Mouse (Mus musculus) fat pad, adult 2 months (tissue): Measurements from ENCODE around the gene Sppl3.
"Not testable (repeated sequence)": the region's sequence is repeated elsewhere in the genome, so short reads cannot be mapped to it uniquely, and the experiment has no call there.

Source experiments
- DNase-seq: peaks from one replicate; pipeline ENCODE4 v3.0.0-alpha.2; 2011; ENCODE audit warnings: low read depth, low spot score; ENCODE audit errors: extremely low read depth

The Sppl3 gene

DNA sequence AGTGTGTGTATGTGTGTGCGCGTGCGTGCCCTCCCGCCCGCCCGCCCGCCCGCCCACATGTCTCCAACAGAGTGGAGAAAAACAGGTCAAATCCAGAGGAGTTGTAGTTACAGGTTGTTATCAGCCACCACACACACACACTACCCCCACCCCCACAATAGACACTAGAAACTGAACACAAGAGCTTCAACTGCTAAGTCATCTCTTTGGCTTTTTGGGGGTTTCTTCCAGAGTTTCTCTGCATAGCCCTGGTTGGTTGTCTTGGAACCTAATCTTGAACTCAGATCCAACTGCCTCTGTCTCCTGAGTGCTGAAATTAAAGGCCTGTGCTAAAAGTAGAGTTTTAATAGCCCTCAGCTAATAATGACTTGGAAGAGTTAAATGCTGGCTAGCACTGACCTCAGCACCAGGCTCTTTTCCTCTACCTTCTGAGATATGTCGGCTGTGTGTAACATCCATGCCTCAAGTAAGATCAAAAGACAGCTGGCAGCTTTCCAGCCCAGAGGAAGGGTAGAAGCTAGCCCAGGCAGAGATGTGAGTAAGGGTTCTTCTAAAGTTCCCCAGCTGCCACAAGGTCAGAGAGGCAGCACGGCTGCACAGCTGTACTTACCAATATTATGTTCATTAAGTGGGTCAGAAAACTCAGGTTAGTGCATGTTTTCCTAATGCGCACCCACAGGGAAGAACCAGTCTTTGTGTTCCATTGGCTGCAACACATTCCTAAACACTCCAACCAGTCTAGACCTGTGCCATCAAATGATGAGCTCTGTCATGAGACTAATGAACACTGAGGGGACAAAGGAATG lies 60.4 kb downstream of the Sppl3 start:
- peak; percentile 64 for DNase-seq

DNA sequence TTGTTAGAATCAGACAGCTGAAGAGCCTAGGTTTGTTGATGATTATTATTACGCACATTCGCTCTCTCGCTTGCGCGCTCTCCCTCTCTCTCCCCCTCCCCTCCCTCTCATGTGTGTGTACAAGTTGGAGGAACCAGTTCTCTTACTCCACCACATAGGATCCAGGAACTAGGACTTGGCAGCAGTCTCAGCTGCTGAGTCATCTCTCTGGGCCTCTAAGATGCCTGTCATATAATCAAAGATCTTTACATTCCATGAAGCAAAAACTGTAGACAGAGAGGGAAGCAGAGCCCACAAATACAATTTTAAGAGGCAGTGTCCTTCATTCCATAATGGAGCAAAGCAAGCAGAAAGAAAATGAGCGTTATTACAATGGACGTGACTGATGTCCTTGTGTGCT lies 61.2 kb downstream of the Sppl3 start:
- peak; percentile 91 for DNase-seq

DNA sequence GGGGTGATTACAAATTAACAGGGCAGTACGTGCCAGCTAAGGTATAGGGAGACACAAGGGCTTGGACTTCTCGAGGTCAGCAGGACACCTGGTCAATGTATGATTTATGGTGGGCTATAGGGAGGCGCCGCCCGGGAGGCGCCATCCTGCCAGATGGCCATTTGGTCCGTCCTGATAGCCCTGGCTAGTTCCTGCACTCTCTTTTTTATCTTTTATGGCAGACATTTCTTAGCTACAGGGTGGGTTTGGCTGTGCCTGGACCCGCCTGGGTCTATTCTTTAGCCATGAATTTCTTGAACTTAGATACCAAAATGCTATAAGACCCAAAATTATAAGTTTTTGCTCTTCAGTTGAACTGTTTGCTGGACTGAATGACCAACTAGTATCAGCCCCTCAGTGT lies 62.4 kb downstream of the Sppl3 start:
- not testable (repeated sequence) for DNase-seq

DNA sequence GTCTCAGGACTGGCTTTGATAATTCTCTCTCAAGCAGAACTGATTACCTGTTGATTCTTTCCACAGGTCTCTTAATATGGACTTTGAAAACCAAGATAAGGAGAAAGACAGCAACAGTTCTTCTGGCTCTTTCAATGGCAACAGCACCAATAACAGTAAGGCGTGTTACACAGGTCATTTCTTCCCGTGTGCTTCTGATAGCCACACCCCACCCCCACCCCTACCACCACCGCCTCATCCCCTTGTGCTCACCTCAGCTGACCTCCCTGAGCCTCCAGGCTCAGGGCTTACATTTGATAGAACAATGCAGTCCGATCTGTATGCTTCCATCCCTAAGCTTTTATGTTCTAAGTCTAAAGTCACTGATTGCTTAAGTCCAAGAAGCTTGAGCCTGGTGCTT lies 63.8 kb downstream of the Sppl3 start:
- no peak for DNase-seq

DNA sequence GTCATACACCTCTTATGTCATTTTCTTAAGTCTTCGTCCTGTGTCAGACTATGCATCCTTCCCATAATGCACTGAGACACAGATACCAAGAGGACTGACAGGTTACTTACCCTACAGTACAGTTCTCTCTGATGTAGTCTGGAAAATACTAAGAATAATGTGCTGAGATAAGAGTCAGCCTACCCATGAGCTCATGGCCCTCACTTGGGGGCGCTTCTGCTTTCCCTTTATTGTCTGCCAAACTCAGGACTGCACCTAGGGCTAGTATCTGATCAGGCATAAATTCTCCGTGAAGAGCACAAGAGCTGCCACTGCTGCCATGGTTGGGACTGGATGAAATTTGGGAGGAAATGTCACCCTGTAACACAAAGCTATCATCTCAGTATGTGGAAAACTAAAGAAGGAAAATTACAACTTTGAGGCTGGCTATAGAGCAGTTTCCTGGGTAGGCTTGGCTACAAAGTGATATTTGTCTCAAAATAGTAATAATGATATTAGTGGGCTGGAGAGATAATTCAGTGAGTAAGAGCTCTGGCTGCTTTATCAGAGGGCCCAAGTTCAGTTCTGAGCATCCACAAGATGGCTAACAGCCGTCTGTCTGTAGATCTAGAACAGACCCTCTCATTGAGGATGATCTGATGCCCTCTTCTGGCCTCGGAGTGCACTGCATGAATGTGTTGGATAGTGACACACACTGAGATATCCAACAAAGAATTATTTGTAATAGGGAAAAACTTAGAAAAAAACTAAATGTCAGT lies 65.4 kb downstream of the Sppl3 start:
- DNase-seq, result no peak

DNA sequence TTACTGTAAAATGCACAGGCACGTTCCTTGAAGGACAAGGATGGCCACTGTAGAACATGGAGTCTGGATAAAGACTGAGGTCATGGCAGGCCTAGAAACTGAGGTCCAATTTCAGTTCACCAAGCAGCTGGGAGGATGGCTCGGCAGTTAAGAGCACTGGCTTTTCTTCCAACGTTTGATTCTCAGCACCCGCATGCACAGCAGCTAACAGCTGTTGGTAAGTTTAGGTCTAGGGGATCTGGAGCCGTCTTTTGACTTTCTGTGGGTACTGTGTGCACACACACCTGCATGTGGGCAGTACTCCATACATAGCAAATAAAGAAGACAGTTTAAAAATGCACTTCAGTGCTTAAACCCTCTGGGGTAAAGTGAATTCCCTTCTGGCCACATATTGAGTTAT lies 70.7 kb downstream of the Sppl3 start:
- DNase-seq, result no peak

DNA sequence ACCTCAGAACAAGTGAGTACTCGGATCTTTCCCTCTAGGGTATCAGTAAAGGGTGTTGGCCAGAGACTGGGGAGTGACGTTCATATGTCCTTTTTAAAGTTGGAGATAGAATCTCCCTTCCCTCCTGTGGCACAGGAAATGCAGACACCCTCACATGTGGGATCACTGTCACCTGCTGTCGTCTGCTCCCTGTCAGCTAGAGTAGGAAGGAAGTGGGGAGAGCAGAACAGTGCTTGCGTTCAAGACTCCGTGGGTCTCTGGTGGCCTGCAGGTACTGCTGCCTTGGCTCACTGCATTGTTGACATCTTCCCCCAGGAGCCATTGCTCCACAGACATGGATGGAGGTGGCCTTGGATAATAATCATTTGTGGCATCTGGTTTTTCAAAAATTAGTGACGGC lies 72.6 kb downstream of the Sppl3 start:
- no peak for DNase-seq

DNA sequence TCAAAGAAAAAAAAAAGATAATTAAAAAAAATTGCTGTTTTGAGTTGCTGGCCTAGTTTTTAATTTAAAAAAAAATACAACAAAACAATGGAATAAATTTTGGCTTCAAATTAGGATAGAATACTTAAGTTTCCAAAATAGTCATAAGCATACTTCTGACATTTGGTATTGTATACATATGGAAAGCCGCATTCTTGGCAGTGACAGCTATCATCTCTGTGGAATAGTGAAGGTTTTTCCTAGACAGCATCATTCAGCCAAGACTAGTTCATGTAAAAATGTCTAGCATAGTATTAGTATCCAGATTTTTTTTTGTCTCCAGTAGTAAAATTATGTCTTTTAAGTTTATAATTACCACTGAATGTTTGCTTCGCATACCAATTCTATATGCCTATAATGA lies 74.7 kb downstream of the Sppl3 start:
- no peak for DNase-seq

DNA sequence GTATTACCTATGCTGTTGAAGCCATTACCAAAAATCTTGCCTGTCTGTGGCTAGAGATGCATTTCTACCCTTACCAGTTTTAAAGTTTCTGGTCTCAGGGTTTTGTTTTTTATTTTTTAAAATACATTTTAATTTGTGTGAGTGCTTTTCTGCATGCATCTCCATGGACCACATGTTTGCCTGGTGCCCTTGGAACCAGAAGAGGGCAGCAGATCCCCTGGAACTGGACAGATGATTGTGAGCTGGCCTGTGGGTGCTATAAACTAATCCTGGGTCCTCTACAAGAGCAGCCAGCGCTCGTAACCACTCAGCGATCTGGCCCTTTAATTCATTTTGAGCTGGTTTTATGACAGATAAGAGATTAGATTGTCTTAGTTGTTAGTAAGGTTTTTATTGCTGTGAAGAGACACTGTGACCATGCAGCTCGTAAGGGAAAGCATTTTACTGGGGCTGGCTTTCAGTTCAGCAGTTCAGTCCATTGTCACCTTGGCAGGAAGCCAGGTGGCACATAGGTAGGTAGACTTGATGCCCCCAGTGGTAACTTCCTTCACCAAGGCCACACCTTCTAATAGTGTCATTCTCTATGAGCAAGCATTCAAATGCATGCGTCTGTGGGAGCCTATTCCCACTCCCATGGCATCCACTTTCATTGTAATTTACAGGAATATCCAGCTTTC lies 78.8 kb downstream of the Sppl3 start:
- DNase-seq, result no peak

DNA sequence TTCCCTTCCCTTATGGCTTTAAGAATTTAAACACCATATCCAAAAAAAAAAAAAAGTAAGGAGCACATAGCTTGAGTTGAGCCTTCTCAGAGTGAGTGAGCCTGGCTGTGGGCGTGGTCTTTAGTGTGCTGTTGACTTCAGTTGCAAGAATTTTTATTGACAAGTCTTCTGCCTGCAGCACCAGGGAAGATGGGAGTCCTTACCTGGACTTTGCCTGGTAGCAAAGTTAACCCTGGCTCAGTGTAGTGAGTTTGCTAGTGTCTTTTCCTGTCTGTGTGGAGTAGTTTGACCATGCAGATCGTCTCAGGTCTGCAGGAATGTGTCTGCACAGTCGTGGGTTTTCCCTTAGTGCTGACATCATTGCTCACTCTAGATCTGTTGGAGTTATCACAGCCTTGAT lies 80.1 kb downstream of the Sppl3 start:
- no peak for DNase-seq

DNA sequence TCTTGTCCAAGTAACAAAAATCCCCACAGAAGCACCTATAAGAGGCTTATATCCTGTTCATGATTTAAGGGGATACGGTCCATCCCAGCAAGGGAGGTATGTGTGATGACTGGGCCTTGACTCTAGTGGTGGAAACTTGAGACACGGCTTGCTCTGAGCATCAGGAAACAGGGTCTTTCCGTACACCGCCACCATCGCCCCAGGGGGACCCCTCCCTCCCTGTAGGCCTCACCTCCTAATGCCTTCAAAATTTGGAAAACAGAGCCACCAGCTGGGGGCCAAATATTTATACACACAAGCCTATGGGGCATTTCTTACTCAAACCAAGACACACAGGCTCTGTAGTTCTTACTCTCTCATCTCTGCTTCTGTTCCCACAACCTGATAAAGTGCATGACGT lies 80.8 kb downstream of the Sppl3 start:
- DNase-seq, result no peak

DNA sequence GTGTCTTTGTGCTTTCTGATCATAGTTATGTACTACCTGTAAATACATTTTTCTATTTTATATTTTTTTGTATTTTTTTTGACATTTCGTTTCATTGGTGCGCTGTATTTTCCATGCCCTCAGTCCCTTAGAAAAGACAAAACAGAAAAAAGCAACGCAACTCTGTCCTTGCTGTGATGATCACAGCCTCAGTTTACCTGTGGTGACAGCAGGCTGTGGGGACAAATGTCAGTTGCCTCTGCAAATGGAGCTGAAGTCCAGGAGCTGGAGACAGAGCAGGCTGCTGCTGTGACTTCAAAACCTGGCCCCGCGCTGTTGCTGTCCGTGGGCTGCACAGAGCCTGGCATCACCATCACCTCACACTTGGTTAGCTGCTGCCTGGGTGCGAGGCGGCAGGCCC lies 87.3 kb downstream of the Sppl3 start, which contains the start of gene Gm10401:
Gene Gm10401, minus strand, starts transcription at position 101 of the 400 bp plus-strand sequence.
- DNase-seq, result no peak

DNA sequence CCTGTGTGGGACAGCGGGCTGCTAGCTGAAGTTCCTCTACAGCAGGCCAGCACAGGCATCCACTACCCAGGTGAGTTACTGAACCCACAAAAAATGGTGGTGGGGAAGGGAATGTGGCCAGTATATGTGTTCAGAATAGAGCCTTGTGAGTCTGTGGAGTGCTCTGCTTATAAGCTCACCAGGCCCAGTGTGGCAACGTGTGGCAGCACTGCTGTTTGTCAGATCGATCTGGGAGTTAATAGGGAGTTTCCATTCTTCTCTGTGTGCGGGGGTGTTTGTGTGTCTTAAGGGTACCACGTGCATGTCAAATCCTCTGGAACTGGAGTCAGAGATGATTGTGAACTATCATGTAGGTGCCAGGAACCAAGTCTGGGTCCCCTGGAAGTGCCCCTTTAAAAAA lies 88.6 kb downstream of the Sppl3 start:
- no peak for DNase-seq

DNA sequence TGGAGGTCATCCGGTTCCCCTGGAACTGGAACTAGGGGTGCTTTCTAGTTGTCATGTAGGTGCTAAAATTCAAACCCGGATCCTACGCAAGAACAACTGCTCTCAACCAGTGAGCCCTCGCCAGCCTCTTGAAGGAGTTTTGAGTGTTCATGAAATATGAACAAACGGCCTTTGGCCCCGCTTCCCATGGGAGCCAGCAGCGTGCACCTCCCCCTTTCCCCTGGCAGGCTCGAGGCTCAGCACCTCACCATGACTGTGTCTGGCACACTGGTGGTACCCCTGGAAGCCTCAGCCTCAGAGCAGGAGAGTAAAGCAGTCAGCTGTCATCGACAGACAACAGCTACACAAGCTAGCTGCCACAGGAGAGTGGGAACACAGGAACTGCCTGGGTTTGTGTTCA lies 89.1 kb downstream of the Sppl3 start:
- DNase-seq, result no peak

DNA sequence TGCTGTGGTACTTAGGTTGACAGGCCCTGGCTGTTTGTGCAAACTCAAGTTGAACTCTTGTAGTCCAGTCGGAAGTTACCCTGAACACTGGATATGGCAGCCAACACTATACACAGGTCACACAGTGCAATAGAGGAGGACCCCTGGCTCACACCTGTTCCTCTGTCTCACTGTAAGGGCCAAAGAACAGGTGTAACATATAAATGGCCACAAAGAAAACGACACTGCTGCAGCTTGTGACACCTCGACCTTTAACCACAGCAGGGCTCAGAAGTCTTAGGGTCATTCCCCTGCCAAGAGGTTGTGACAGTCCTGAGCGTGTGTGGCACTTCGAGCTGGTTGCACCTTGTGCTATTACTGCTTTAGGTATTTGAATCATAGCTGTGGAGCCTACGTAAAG lies 89.5 kb downstream of the Sppl3 start:
- DNase-seq, result no peak

DNA sequence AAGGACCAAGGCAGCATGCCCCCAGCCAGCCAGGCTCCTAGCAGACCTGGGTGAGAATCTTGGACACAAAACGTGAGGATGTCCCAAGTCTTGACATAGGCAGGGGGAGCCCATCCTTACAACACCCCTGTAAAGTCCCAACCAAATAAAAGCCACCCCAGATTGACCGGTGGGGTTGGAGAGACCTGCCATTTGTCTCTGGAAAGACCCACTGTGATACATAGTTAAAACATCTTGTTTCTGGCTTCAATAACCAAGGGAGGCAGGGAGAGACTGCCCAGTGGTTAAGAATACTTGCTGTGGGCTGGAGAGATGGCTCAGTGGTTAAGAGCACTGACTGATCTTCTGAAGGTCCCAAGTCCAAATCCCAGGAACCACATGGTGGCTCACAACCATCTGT lies 91.3 kb downstream of the Sppl3 start:
- DNase-seq, result no peak

DNA sequence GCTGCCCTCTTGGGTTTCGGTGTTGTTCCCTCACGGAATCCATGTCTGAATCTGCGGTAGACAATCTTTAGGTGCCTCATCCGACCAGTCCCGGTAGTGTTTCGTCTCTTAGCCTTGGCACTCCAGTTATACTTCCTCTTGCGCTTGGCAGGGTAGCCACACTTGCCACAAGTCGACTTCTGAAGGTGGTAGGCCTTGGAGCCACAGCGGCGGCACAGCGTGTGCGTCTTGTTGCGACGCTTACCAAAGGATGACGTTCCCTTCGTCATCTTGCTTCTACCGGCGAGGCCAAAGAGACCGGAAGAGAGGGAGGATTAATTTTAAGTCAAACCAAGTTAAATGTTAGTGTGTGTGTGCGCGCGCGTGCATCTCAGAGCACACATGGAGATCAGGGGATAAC lies 92.3 kb downstream of the Sppl3 start:
- DNase-seq, result not testable (repeated sequence)

DNA sequence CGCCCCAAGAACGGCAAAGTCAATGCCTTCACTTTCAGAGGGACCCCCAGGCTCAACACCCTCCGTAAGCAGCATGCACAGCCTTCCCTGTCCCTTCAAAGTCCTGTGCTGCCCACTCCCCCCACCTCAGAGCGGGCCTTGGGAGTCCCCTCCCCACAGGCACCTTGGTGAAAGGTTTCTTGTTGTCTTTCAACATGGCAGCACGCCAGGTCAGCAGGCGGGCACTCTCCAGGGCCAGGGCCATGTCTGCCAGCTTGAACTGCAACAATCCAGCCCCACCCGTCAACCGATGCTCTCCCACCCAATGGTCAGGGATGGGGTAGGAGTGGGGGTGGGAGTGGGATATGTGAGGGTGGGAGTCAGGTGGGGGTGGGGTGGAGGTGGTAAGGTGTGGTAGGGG lies 100.2 kb downstream of the Sppl3 start:
- no peak for DNase-seq

DNA sequence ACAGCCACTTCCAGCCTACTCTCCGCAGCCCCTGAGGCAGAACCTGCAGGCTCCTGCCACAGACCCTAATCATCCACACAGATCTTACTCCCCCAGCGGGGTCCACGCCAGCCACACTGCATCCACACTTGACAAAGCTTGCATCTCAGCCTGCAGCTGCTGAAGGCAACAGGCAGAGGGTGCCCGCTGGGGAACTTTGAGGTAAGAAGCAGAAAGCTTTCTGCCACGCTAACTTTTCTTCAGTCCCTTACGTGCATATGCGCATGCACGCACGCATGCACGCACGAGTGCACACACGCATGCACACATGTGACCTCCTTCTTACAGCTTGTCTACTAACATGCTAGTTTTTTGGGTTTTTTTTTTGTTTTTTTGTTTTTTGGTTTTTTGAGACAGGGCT lies 102.3 kb downstream of the Sppl3 start:
- DNase-seq, result no peak

DNA sequence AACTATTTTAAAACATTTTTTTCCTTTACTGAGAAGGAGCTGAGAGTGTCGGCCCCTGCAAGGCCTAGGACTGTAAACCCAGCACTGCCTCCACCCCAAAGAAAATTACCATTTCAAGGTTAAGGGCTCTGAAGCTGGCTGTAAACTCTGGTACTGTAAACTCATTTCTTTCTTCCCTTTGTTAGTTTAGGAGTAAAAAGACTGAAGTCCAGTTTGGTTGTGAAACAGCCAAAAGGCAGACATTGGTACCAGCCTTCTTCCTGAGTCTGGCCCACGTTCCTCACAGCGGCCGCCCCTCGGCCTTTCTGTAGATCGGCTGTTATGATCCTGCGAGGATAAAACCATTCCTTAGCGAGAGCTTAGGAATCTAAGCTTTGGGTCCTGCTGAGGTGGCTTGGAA lies 103.6 kb downstream of the Sppl3 start:
- no peak for DNase-seq

DNA sequence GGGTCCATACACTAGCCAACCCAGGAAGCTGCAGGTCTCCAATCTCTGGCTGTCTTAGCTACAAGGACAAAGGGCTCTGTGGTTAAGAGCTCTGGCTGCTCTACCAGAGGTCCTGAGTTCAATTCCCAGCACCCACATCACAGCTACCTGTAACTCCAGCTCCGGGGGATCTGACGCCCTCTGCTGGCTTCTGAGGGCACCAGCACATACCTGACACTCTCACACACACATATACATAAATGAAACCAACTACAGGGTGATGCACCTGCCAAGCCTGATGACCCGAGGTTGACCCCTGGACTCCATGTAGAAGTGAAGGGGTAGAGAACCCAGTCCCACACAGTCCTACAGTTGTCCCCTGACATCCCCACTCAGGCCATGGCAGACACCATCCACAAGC lies 105.5 kb downstream of the Sppl3 start:
- no peak for DNase-seq

DNA sequence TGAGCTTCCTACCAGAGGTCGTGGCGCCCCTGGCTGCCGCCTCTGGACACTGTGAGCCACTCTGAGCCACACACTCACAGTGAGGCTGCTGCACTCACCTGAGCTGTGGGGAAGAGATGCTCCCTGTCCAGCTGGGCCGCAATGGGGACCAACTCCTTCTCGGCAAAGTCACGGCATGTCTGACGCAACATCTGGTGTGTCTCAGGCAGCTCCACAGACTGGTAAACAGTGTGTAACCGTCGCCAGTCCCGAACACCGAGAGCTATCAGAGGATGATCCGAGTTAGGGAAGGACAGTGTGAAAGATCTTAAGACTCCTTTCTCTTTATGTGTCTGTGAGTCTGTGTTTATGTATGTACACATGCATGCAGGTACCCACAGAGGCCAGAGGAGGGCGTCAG lies 106.5 kb downstream of the Sppl3 start:
- no peak for DNase-seq
